Mouse (Mus musculus): ENCODE data around the gene Pes1.

- TF ChIP-seq CHD2 (IDR thresholded peaks at IDR 0.05; ENCODE audit: low read depth, low read length) = no peak
- TF ChIP-seq HCFC1 (IDR thresholded peaks at IDR 0.05; ENCODE audit: borderline replicate concordance, insufficient read depth, low read length) = no peak
- TF ChIP-seq MAFK (IDR thresholded peaks at IDR 0.05; ENCODE audit: insufficient read depth, low read depth, low read length) = no peak
These were observed 32.1 kb upstream of the Pes1 start, which contains the start of gene Tcn2 for GRCm38 (mm10) chr11:3931511-3932211.

Measured in ES-E14 (cell line).